Comparison of ENCODE assay signal across 8 mouse cellular contexts in genomic region chr2:65566793-65567787, GRCm38 (mm10). TPM values are rescaled to one million over a fixed set of nuclear protein-coding genes. Genes with fewer than 3 reads are reported as not detected.
DNase-seq lines count a peak whose midpoint lies in the region; ATAC-seq and TF ChIP-seq lines count a peak whose summit lies in the region.

TSS of gene Scn3a (minus strand) at chr2:65567627.

- no peaks in the 10 kb centered on the region for H3K9me3 ChIP-seq in limb, embryonic 11.5 days (ENCODE audit: control insufficient read depth, low read length)

- no peak within 1 kb of the TSS for H3K27ac ChIP-seq in spleen, adult 2 months (ENCODE audit: insufficient read depth, low read length)
- H3K27ac ChIP-seq in limb, embryonic 11.5 days (replicated peaks; ENCODE audit: low read depth, low read length), result no peak within 1 kb of the TSS

- WGBS in spleen, adult 2 months, result 36% methylated on average over 16 of the region's 16 CpGs
- WGBS in limb, embryonic 11.5 days, result 24% methylated on average over 16 of the region's 16 CpGs

- H3K36me3 ChIP-seq in spleen, adult 2 months (ENCODE audit: control insufficient read depth, insufficient read depth, low read length), result no peaks in the 10 kb centered on the region
- H3K36me3 ChIP-seq in limb, embryonic 11.5 days (ENCODE audit: control insufficient read depth, insufficient read depth, low read length), result no peaks in the 10 kb centered on the region

- no peak for TF ChIP-seq POLR2A in spleen, adult 2 months (IDR thresholded peaks at IDR 0.05; ENCODE audit: low read depth, low read length)

- ATAC-seq in limb, embryonic 11.5 days (ENCODE audit: insufficient number of reproducible peaks, low FRiP score, low TSS enrichment, low read depth), result no peak

- peak in 1 of 2 experiments; percentile 9 for DNase-seq in spleen, adult 2 months (ENCODE audit: low read depth in 1 of 2, low spot score in 2 of 2)
- no peak for DNase-seq in spleen, postnatal 4 days (ENCODE audit: low spot score in 2 of 2)
- peak; percentile 28 for DNase-seq in cerebellum, adult 9-11 months
- peak; percentile 37 to 64 for DNase-seq in frontal cortex, postnatal 10 days (ENCODE audit: low spot score in 2 of 2)
- DNase-seq in kidney, adult 9 months, result peak; percentile 37
- peak; percentile 68 for DNase-seq in limb, embryonic 11.5 days (ENCODE audit: low spot score)
- peak; percentile 10 to 14 for DNase-seq in natural killer cell, adult 2 months (ENCODE audit: low spot score in 2 of 2)
- no peak for DNase-seq in yolk sac, embryonic 10.5 days (ENCODE audit: low spot score)

- H3K9ac ChIP-seq in limb, embryonic 11.5 days (ENCODE audit: low read length), result no peak within 1 kb of the TSS

- H3K4me2 ChIP-seq in limb, embryonic 11.5 days (ENCODE audit: low read depth, severe bottlenecking), result no peak within 1 kb of the TSS

- H3K27me3 ChIP-seq in spleen, adult 2 months (ENCODE audit: control insufficient read depth, insufficient read depth, low read length), result no peaks in the 10 kb centered on the region
- H3K27me3 ChIP-seq in limb, embryonic 11.5 days (ENCODE audit: control insufficient read depth, insufficient read depth, low read length), result no peaks in the 10 kb centered on the region

- no peaks in the 10 kb centered on the region for H3K4me1 ChIP-seq in spleen, adult 2 months (ENCODE audit: control insufficient read depth, insufficient read depth, insufficient read length)
- no peaks in the 10 kb centered on the region; the same call in 1 of the 2 replicates for H3K4me1 ChIP-seq in limb, embryonic 11.5 days (ENCODE audit: control insufficient read depth, insufficient read depth, low read length)

- no peak within 1 kb of the TSS for H3K4me3 ChIP-seq in spleen, adult 2 months (ENCODE audit: extremely low read depth, insufficient read depth, insufficient read length)
- H3K4me3 ChIP-seq in limb, embryonic 11.5 days (ENCODE audit: low read depth, low read length), result no peak within 1 kb of the TSS

- TF ChIP-seq CTCF in spleen, adult 2 months (IDR thresholded peaks at IDR 0.05; ENCODE audit: extremely low read depth, insufficient read depth, insufficient read length, insufficient replicate concordance), result peak; percentile 57; the same call in 1 of the 2 replicates

RNA-seq across cellular contexts. Expression of gene Scn3a, which starts in this region (rescaled TPM):
- polyA plus RNA-seq in spleen, adult 2 months (2012; rRNA removed), result 0.15 and 0.35 TPM in 2 replicates
- polyA plus RNA-seq in limb, embryonic 11.5 days (2014; fragmentation: Nextera tagmentation; extraction: Ambion mirVana), result 0.99 and 1.1 TPM in 2 replicates

Comparison
In these comparisons a context has a peak if more than half of its experiments do, and no peak if none do; other contexts are left out.
1. DNase-seq: peak in cerebellum, adult 9-11 months (single experiment), frontal cortex, postnatal 10 days (2 of 2), kidney, adult 9 months (single experiment), limb, embryonic 11.5 days (single experiment) and natural killer cell, adult 2 months (2 of 2); none in spleen, postnatal 4 days (0 of 2) and yolk sac, embryonic 10.5 days (single experiment).